Mouse (Mus musculus) liver, adult 2 months (tissue): ENCODE measurements around the gene Gpd1. TPM values are rescaled to one million over a fixed set of nuclear protein-coding genes. Genes with fewer than 3 reads are reported as not detected.

Source experiments
- DNase-seq: peaks from one replicate; pipeline ENCODE4 v3.0.0-alpha.2; 2011; ENCODE audit warnings: low read depth, low spot score; ENCODE audit errors: extremely low read depth
- H3K27ac ChIP-seq: fragments of 200-500 bp; replicated peaks from 2 replicates; pipeline ENCODE4 v1.5.1; 2012; ENCODE audit warnings: low read depth, mild to moderate bottlenecking, control low read depth, inconsistent platforms, low read length; ENCODE audit not compliant: insufficient read depth
- H3K27me3 ChIP-seq: fragments of 200-500 bp; 2 replicates; pipeline ENCODE4 v1.6.1; 2012; ENCODE audit warnings: mild to moderate bottlenecking, moderate library complexity, low read length, inconsistent platforms; ENCODE audit not compliant: control insufficient read depth, insufficient read depth
- H3K36me3 ChIP-seq: fragments of 200-500 bp; 2 replicates; pipeline ENCODE4 v1.6.1; 2012; ENCODE audit warnings: low read length, inconsistent platforms; ENCODE audit not compliant: control insufficient read depth, insufficient read depth
- H3K4me1 ChIP-seq: fragments of 200-500 bp; 2 replicates; pipeline ENCODE4 v1.6.1; 2011; ENCODE audit warnings: low read length; ENCODE audit not compliant: control insufficient read depth, insufficient read depth
- H3K4me3 ChIP-seq: fragments of 200-500 bp; 2 replicates; pipeline ENCODE4 v1.5.1; 2011; ENCODE audit warnings: low read depth, mild to moderate bottlenecking, control low read depth, low read length, moderate library complexity; ENCODE audit not compliant: insufficient read depth
- H3K79me2 ChIP-seq: fragments of 200-500 bp; 2 replicates; pipeline ENCODE4 v1.6.1; 2012; ENCODE audit warnings: inconsistent platforms, mild to moderate bottlenecking, low read length, moderate library complexity; ENCODE audit not compliant: control insufficient read depth, insufficient read depth
- H3K9ac ChIP-seq: fragments of 200-500 bp; 2 replicates; pipeline ENCODE4 v1.6.1; 2012; ENCODE audit warnings: low read depth, mild to moderate bottlenecking, control low read depth, inconsistent platforms, low read length
- CTCF ChIP-seq: fragments of 200-500 bp; IDR thresholded peaks from 2 replicates; pipeline ENCODE4 v1.5.1; 2011; ENCODE audit warnings: low read depth, low read length, control low read depth
- POLR2A ChIP-seq: fragments of 200-500 bp; IDR thresholded peaks from 2 replicates; pipeline ENCODE4 v1.6.1; 2011; ENCODE audit warnings: low read length, control low read depth; ENCODE audit not compliant: insufficient read depth; ENCODE audit errors: extremely low read depth
- WGBS: fragments of 180-500 bp; shearing (Covaris S2); methylation state at CpG from one replicate; pipeline ENCODE4 v1.1.7; 2018; 5-methylcytosine and 5-hydroxymethylcytosine counted together
- polyA plus RNA-seq: library from polyadenylated mRNA; depleted of rRNA; stranded (reverse); fragments of >200 nt; gene quantifications from 2 replicates; pipeline ENCODE4 v1.2.3, GENCODE M21; 2012
- total RNA-seq: library from RNA; depleted of rRNA; stranded (reverse); fragments of >200 nt; gene quantifications from 2 replicates; pipeline ENCODE4 v1.2.3, GENCODE M21; 2014

The Gpd1 gene
- total and polyA plus RNA-seq, 2 experiments = 151 to 233 TPM

GRCm38 (mm10) chr15:99670964-99671670 is 46.2 kb upstream of the Gpd1 start:
- no peaks in the 10 kb centered on the region for H3K4me1 ChIP-seq
- no peak for DNase-seq
- no peaks in the 10 kb centered on the region for H3K36me3 ChIP-seq
- no peak overlapping the region for H3K27ac ChIP-seq
- no peak for TF ChIP-seq CTCF
- no peak for TF ChIP-seq POLR2A
- peaks cover 17% of the 10 kb centered on the region for H3K27me3 ChIP-seq
- H3K79me2 ChIP-seq = no peaks in the 10 kb centered on the region
- WGBS = 7% methylated on average over 13 of the region's 17 CpGs
- no peak overlapping the region for H3K9ac ChIP-seq
- H3K4me3 ChIP-seq = peak overlapping the region; percentile 25; the same call in 1 of the 2 replicates

GRCm38 (mm10) chr15:99671783-99672182 is 45.5 kb upstream of the Gpd1 start:
- Histone ChIP-seq H3K36me3 (no peaks in the 10 kb centered on the region), H3K4me3 (no peak overlapping the region), H3K4me1 (no peaks in the 10 kb centered on the region), H3K9ac (no peak overlapping the region), H3K27me3 (peaks cover 17% of the 10 kb centered on the region), H3K27ac (no peak overlapping the region), H3K79me2 (no peaks in the 10 kb centered on the region)
- DNase-seq = no peak
- WGBS = 60% methylated on average over 14 of the region's 14 CpGs
- TF ChIP-seq POLR2A (no peak), CTCF (no peak)

- Histone ChIP-seq H3K9ac (no peak overlapping the region), H3K79me2 (no peaks in the 10 kb centered on the region), H3K27me3 (peaks cover 17% of the 10 kb centered on the region), H3K36me3 (no peaks in the 10 kb centered on the region), H3K27ac (no peak overlapping the region), H3K4me1 (no peaks in the 10 kb centered on the region), H3K4me3 (no peak overlapping the region)
- whole genome bisulfite sequencing = 76% methylated on average over 3 of the region's 3 CpGs
- no peak for DNase-seq
- TF ChIP-seq POLR2A (no peak), CTCF (no peak)
Measured at GRCm38 (mm10) chr15:99674866-99675265, 42.4 kb upstream of the Gpd1 start.

GRCm38 (mm10) chr15:99677089-99677488 is 40.2 kb upstream of the Gpd1 start:
- Histone ChIP-seq H3K4me3 (no peak overlapping the region), H3K27ac (no peak overlapping the region), H3K9ac (no peak overlapping the region), H3K36me3 (no peaks in the 10 kb centered on the region), H3K79me2 (no peaks in the 10 kb centered on the region), H3K4me1 (no peaks in the 10 kb centered on the region), H3K27me3 (no peaks in the 10 kb centered on the region)
- no peak for DNase-seq
- TF ChIP-seq CTCF (no peak), POLR2A (no peak)
- WGBS = 76% methylated on average over 8 of the region's 8 CpGs

GRCm38 (mm10) chr15:99678063-99678800 is 39.1 kb upstream of the Gpd1 start:
- no peak overlapping the region for H3K27ac ChIP-seq
- TF ChIP-seq CTCF (peak; percentile 27; the same call in 1 of the 2 replicates), POLR2A (no peak)

GRCm38 (mm10) chr15:99679008-99679407 is 38.3 kb upstream of the Gpd1 start:
- H3K4me1 ChIP-seq = no peaks in the 10 kb centered on the region
- 76% methylated on average over 7 of the region's 7 CpGs for WGBS
- no peaks in the 10 kb centered on the region for H3K79me2 ChIP-seq
- H3K4me3 ChIP-seq = no peak overlapping the region
- no peaks in the 10 kb centered on the region for H3K27me3 ChIP-seq
- TF ChIP-seq CTCF = no peak
- no peak for TF ChIP-seq POLR2A
- H3K36me3 ChIP-seq = no peaks in the 10 kb centered on the region
- no peak overlapping the region for H3K27ac ChIP-seq
- DNase-seq = no peak
- no peak overlapping the region for H3K9ac ChIP-seq

More at GRCm38 (mm10) chr15:99678063-99678800, 39.1 kb upstream of the Gpd1 start:
- 21% methylated on average over 13 of the region's 13 CpGs for WGBS
- Histone ChIP-seq H3K4me3 (no peak overlapping the region), H3K79me2 (no peaks in the 10 kb centered on the region), H3K4me1 (no peaks in the 10 kb centered on the region), H3K36me3 (no peaks in the 10 kb centered on the region), H3K27me3 (no peaks in the 10 kb centered on the region), H3K9ac (no peak overlapping the region)
- DNase-seq = peak; percentile 10
